Mouse (Mus musculus): ENCODE measurements at regions not wholly inside any gene's neighbourhood (a gene's known extent, or its start where the extent isn't known, plus 50 kb on each side); places are given as distances from the start of the nearest gene placed in this dataset.

- no peak for TF ChIP-seq CTCF (IDR thresholded peaks at IDR 0.05; ENCODE audit: borderline replicate concordance, insufficient read depth, low read depth, low read length)
- TF ChIP-seq POLR2A (IDR thresholded peaks at IDR 0.05; ENCODE audit: borderline replicate concordance, insufficient read depth, low read length) = no peak
Observed at GRCm38 (mm10) chr13:59927379-59928111, 104.6 kb upstream of the Tut7 start.
